Mouse (Mus musculus) splenic B cell, adult 2 months (primary cell): Measurements from ENCODE around the gene Insig1.

ENCODE experiments used
- DNase-seq: peaks from one replicate; pipeline ENCODE4 v3.0.0-alpha.2; 2011; ENCODE audit warnings: low read depth, low spot score
- H3K27me3 ChIP-seq: 2 replicates; pipeline ENCODE4 v1.6.1; 2012; ENCODE audit warnings: mild to moderate bottlenecking, low read length, moderate library complexity, mixed read lengths; ENCODE audit not compliant: control insufficient read depth, poor library complexity, insufficient read depth, severe bottlenecking
- H3K36me3 ChIP-seq: 2 replicates; pipeline ENCODE4 v1.6.1; 2012; ENCODE audit warnings: mild to moderate bottlenecking, low read length, moderate library complexity, mixed read lengths; ENCODE audit not compliant: control insufficient read depth, poor library complexity, insufficient read depth, severe bottlenecking

Insig1 gene

GRCm38 (mm10) chr5:28043386-28043785 is 27.8 kb upstream of the Insig1 start:
- Histone ChIP-seq H3K36me3 (no peaks in the 10 kb centered on the region), H3K27me3 (no peaks in the 10 kb centered on the region)
- DNase-seq: no peak

- Histone ChIP-seq H3K36me3 (no peaks in the 10 kb centered on the region), H3K27me3 (no peaks in the 10 kb centered on the region)
- DNase-seq: no peak
Observed at GRCm38 (mm10) chr5:28046966-28047365, 24.2 kb upstream of the Insig1 start.

- DNase-seq: no peak
- Histone ChIP-seq H3K36me3 (no peaks in the 10 kb centered on the region), H3K27me3 (no peaks in the 10 kb centered on the region)
Observed at GRCm38 (mm10) chr5:28047961-28048360, 23.2 kb upstream of the Insig1 start.

GRCm38 (mm10) chr5:28055450-28055849 is 15.7 kb upstream of the Insig1 start:
- Histone ChIP-seq H3K27me3 (no peaks in the 10 kb centered on the region; the same call in 1 of the 2 replicates), H3K36me3 (no peaks in the 10 kb centered on the region)
- no peak for DNase-seq

GRCm38 (mm10) chr5:28056877-28057276 is 14.3 kb upstream of the Insig1 start:
- DNase-seq: no peak
- Histone ChIP-seq H3K27me3 (no peaks in the 10 kb centered on the region; the same call in 1 of the 2 replicates), H3K36me3 (no peaks in the 10 kb centered on the region)

- H3K27me3 ChIP-seq: no peaks in the 10 kb centered on the region; the same call in 1 of the 2 replicates
- no peaks in the 10 kb centered on the region for H3K36me3 ChIP-seq
- no peak for DNase-seq
Observed at GRCm38 (mm10) chr5:28060506-28060905, 10.7 kb upstream of the Insig1 start.

- no peaks in the 10 kb centered on the region; the same call in 1 of the 2 replicates for H3K27me3 ChIP-seq
- DNase-seq: no peak
Observed at GRCm38 (mm10) chr5:28061011-28061410, 10.2 kb upstream of the Insig1 start.

GRCm38 (mm10) chr5:28063989-28064624 is 7.1 kb upstream of the Insig1 start:
- Histone ChIP-seq H3K27me3 (no peaks in the 10 kb centered on the region), H3K36me3 (no peaks in the 10 kb centered on the region)
- no peak for DNase-seq

More at GRCm38 (mm10) chr5:28061011-28061410, 10.2 kb upstream of the Insig1 start:
- no peaks in the 10 kb centered on the region for H3K36me3 ChIP-seq

GRCm38 (mm10) chr5:28065275-28065674 is 5.9 kb upstream of the Insig1 start:
- H3K27me3 ChIP-seq: no peaks in the 10 kb centered on the region
- no peaks in the 10 kb centered on the region for H3K36me3 ChIP-seq
- DNase-seq: no peak

GRCm38 (mm10) chr5:28066311-28066710 is 4.9 kb upstream of the Insig1 start:
- no peaks in the 10 kb centered on the region for H3K36me3 ChIP-seq
- H3K27me3 ChIP-seq: no peaks in the 10 kb centered on the region
- DNase-seq: no peak

GRCm38 (mm10) chr5:28070149-28070827 is 875 bp upstream of the Insig1 start:
- Histone ChIP-seq H3K36me3 (peaks cover 4% of the 10 kb centered on the region), H3K27me3 (no peaks in the 10 kb centered on the region)
- DNase-seq: peak; percentile 46

- no peaks in the 10 kb centered on the region for H3K27me3 ChIP-seq
- peaks cover 5% of the 10 kb centered on the region for H3K36me3 ChIP-seq
- DNase-seq: peak; percentile 91
Observed at GRCm38 (mm10) chr5:28071456-28072223, 477 bp downstream of the Insig1 start.

GRCm38 (mm10) chr5:28079431-28079830 is 8.3 kb downstream of the Insig1 start:
- DNase-seq: no peak

GRCm38 (mm10) chr5:28081127-28081526 is 10.0 kb downstream of the Insig1 start:
- no peaks in the 10 kb centered on the region for H3K36me3 ChIP-seq
- DNase-seq: no peak
- H3K27me3 ChIP-seq: no peaks in the 10 kb centered on the region

More at GRCm38 (mm10) chr5:28079431-28079830, 8.3 kb downstream of the Insig1 start:
- no peaks in the 10 kb centered on the region for H3K27me3 ChIP-seq
- H3K36me3 ChIP-seq: peaks cover 2% of the 10 kb centered on the region; the same call in 1 of the 2 replicates

GRCm38 (mm10) chr5:28081822-28082221 is 10.7 kb downstream of the Insig1 start:
- no peak for DNase-seq
- no peaks in the 10 kb centered on the region for H3K27me3 ChIP-seq
- no peaks in the 10 kb centered on the region for H3K36me3 ChIP-seq
